13 mouse cellular contexts compared by ENCODE assay signal in genomic region chr9:88546657-88547056, GRCm38 (mm10). TPM values are rescaled to one million over a fixed set of nuclear protein-coding genes. Genes with fewer than 3 reads are reported as not detected.
"Had no signal": no experiment of that assay in that cellular context is flagged by ENCODE, and none has a peak within 500 bp of the region (broad histone marks: within the 10 kb centered on the region; RNA-seq: fewer than 3 reads in every experiment).

No protein-coding gene starts in this region.

- H3K27me3 ChIP-seq: midbrain, embryonic 12.5 days; neural tube, embryonic 12.5 days; stomach, embryonic 15.5 days had no signal

- H3K9ac ChIP-seq: lung, embryonic 14.5 days; midbrain, embryonic 12.5 days; neural tube, embryonic 12.5 days; stomach, embryonic 15.5 days had no signal

- H3K9me3 ChIP-seq: liver, embryonic 15.5 days; midbrain, embryonic 10.5 days; midbrain, embryonic 12.5 days; neural tube, embryonic 12.5 days; stomach, embryonic 15.5 days had no signal

- H3K27ac ChIP-seq: liver, embryonic 15.5 days; midbrain, embryonic 10.5 days; midbrain, embryonic 12.5 days; neural tube, embryonic 12.5 days; stomach, embryonic 15.5 days; stomach, postnatal 0 days had no signal

- DNase-seq: right cerebral cortex, postnatal 14 days had no signal

- H3K36me3 ChIP-seq: midbrain, embryonic 10.5 days; midbrain, embryonic 12.5 days; neural tube, embryonic 12.5 days had no signal

RNA-seq across cellular contexts. Expression of gene Trim43a, which starts 34.0 kb away (rescaled TPM):
- total RNA-seq: megakaryocyte, adult 5-6 weeks; megakaryocyte-erythroid progenitor cell, adult 5-6 weeks; neutrophil, adult 5-6 weeks had no signal
- polyA plus RNA-seq: liver, embryonic 15.5 days; lung, embryonic 14.5 days; midbrain, embryonic 16.5 days; spleen, adult 2 months had no signal
